Mouse (Mus musculus) cerebellum, adult 9-10 months (tissue): ENCODE measurements around the gene Tpmt.

Source experiments
- DNase-seq: peaks from one replicate; pipeline ENCODE4 v3.0.0; 2022

Tpmt gene

GRCm38 (mm10) chr13:47044617-47044947, at the start of gene Tpmt:
Tpmt (minus strand) TSS chr13:47044737.
- DNase-seq: no peak

GRCm38 (mm10) chr13:47093791-47094190, 49.3 kb upstream of the Tpmt start:
- no peak for DNase-seq

- DNase-seq: no peak
These were observed 44.7 kb upstream of the Tpmt start for GRCm38 (mm10) chr13:47089271-47089670.

GRCm38 (mm10) chr13:47088433-47088832, 43.9 kb upstream of the Tpmt start:
- no peak for DNase-seq

- DNase-seq: no peak
These were observed 36.5 kb upstream of the Tpmt start for GRCm38 (mm10) chr13:47080905-47081505.

DNA sequence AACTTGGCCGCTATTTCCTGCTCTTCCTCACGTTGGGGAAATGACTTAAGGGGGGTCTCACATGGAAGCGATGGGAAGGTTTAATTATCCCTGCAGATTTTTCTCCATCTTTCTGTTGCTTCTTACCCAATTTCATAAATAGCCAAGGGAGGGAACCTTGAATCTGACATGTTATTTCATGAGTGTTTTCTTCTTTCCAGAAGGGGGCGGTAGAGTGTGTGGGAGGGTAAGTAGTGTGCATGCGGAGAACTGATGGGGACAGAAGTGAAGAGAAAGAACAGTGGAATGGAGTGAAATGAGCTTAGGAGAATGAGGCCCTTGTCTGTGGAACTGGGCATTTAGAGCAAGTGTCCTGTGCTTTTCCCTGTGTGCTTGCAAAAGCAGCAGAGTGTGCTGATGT, 34.3 kb upstream of the Tpmt start:
- no peak for DNase-seq

- DNase-seq: no peak
These were observed 32.8 kb upstream of the Tpmt start for GRCm38 (mm10) chr13:47077367-47077766.

- DNase-seq: no peak
These were observed 31.6 kb upstream of the Tpmt start for GRCm38 (mm10) chr13:47076156-47076555.

DNA sequence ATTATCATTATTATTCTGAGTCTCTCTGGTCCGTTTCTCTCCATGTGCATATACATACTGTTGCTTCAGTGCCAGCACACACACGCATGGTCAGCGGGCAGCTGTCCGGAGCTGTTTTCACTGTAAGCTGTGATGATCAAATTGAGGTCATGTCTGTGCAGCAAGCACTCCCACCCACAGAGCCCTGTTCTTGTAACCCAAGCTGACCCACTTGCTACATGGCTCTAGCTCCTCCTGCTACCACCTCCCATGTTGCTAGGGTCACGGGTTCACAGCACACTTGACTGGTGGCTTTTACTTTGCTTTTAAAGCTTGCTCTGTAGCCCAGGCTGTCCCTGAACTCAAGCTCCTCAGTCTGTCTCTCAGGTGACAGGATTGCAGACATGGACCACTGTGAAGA, 27.9 kb upstream of the Tpmt start:
- no peak for DNase-seq

- DNase-seq: no peak
These were observed 27.3 kb upstream of the Tpmt start for GRCm38 (mm10) chr13:47071871-47072270.

DNA sequence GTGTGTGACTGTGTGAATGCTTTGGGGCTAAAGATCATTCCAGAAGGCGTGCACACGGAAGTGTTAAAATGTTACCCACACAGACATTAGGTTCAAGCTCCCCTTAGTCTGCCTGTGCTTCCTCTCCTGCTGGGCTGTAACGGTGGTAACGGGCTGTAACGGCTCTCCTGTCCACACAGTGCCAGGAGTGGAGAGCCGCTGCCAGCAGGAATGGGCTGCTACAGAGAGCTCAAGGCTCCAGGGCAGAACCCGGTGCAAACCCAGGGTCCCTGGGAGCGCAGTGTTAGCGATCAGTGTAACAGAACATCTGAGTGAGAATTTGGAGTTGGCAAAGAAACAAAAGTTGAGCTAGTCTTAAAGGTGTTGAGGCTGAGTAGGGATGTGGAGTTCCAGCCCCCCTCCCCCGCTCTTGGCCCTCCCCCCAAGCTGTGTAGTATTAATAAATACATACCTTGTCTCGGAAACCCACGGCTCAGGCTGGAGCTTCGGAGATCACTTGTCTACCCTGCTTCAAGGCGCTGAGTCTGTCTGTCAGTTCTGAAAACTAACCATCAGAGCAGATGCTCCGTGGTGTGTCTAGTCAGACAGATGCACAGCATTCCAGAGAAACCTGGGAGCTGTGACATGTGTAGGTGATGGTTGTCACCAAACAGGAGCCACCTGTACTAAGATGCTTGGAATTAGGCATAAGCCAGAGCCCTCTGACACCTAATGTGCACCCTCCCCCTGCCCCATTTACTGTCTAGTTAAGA, 26.0 kb upstream of the Tpmt start:
- DNase-seq: no peak

DNA sequence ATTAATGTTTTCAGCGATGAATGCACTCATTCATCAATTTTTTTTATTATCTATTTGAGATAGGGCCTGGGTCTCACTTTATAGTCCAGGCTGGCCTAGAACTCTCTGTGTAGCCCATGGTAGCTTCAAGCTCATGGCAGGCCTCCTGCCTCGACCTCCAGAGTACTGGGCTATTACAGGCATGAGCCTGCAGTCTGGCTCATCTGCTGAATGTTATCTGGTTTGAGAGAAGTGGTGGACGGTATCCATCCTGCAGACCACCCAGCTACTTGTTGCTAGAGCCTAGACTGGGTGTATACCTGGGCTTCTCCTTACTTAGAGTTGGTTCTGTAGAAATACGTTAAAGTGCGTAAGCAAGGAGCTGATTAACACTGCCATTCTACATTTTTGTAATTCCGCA, 22.5 kb upstream of the Tpmt start:
- no peak for DNase-seq

DNA sequence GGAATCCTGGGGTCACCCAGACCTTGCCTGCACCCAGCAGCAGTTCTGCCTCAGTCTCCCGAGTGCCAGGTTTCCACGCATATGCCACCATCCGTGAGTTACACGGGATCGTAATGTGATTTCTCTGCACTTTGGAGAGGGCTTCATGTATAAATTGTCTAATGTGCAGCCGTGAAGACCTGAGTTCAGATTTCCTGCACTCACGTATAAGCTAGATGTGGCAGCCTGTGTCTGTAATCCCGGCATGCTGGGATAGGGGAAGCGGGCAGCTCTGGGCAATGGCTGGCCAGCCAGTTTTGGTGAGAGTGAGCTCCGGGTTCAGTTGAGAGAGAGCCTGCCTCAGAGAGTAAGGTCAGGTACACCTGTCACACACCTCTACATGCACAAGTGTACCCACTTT, 22.0 kb upstream of the Tpmt start:
- DNase-seq: no peak

DNA sequence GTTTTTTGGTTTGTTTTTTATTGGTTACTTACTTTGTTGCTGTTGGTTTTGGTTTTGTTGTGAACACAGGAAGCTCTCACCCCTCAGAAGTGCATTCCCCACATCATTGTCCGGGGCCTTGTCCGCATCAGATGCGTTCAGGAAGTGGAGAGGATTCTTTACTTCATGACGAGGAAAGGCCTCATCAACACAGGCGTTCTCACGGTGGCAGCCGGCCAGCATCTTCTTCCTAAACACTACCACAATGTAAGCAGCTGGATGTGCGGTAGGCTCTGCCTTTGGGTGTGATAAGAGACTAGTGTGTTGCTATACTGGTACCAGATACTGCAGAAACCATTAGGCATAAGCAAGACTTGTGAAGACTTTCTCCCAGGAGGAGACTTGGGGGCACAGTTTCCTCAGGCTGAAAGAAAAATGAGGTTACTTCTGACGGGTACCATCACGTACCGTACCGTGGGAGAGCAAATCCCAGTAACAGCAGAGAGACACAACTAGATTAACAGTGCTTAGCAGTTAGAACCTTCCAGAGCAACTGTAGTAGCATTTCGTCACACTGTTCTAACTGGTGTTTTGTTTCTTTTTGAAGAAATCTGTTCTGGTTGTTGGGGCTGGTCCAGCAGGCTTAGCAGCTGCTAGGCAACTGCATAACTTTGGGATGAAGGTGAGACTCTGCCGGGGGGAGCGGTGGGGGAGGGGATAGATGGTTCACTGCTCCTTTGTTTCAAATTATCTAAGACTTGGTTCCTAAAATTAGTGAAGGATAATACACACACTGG, 19.6 kb upstream of the Tpmt start:
- no peak for DNase-seq

DNA sequence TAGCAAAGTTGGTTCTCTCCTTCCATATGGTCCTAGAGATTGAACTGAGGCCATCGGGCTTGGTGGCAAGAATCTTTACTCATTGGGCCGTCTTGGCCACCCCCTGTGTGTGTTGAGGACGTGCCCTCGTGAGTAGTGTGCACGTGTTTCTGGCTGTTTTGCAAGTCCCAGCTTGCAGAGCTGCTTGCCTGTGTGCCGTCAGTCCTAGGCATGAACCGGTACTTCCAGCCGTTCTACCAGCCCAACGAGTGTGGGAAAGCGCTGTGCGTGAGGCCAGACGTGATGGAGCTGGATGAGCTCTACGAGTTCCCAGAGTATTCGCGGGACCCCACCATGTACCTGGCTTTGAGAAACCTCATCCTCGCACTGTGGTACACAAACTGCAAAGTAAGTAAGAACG, 18.2 kb upstream of the Tpmt start:
- no peak for DNase-seq

- DNase-seq: no peak
These were observed 12.2 kb upstream of the Tpmt start for GRCm38 (mm10) chr13:47056781-47057180.

DNA sequence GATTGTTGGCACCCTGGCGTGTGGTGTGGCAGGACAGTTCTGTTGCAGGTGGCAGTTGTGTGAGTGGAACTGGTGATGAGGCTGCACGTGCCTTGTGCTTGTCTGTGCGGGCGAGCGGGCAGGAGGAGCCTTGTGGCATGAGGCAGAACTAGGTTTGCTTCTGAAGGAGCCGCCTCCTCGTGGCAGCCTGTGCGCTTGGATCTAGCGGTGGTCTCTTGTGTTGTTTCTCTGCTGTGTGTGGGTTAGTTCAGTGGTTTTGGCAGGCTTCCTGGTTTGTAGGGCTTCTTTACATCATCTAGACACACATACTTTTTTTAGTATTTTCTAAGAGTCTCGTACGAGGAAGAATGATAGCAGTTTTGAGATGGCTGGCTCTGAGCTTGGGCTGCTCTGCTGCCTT, 11.6 kb upstream of the Tpmt start:
- DNase-seq: no peak

DNA sequence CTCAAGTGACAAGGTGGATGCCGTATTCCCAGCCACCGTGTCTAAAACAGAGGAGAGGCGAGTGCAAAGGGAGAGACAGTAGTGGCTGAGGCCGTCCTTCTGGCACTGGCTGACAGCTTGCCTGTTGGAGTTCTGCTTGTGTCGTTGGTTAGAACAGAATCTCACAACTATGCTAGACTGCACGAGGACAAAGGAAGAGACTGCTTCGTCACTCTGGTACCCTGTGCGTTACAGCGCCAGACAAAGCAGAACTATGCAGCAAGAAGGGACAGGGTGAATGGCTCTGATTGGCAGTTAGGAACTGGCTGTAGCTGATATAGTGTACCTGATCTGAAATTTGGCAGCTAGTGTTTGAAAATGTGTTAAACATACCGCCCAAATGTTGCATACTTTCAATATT, 9.4 kb upstream of the Tpmt start:
- no peak for DNase-seq

- no peak for DNase-seq
These were observed 5.5 kb upstream of the Tpmt start for GRCm38 (mm10) chr13:47050009-47050408.

GRCm38 (mm10) chr13:47047996-47048395, 3.5 kb upstream of the Tpmt start:
- no peak for DNase-seq

GRCm38 (mm10) chr13:47043833-47044616, 512 bp downstream of the Tpmt start:
- peak; percentile 60 for DNase-seq

GRCm38 (mm10) chr13:47043030-47043680, 1.4 kb downstream of the Tpmt start, which contains the start of gene Kdm1b:
Kdm1b (plus strand) TSS chr13:47043499.
- peak; percentile 98 for DNase-seq
